Mouse (Mus musculus) G1E (cell line): ENCODE measurements around the gene Clcnka.

Experiments
- CTCF ChIP-seq: IDR thresholded peaks from 2 replicates; pipeline ENCODE4 v1.5.1; 2012; ENCODE audit warnings: low read depth, low read length, inconsistent platforms, mixed read lengths
- GATA1 ChIP-seq: IDR thresholded peaks from 2 replicates; pipeline ENCODE4 v1.6.1; 2012; ENCODE audit warnings: borderline replicate concordance, low read length, inconsistent platforms, mixed read lengths
- GATA2 ChIP-seq: IDR thresholded peaks from 2 replicates; pipeline ENCODE4 v1.6.1; 2012; ENCODE audit warnings: low read depth, low read length, inconsistent platforms, borderline replicate concordance
- POLR2AphosphoS5 ChIP-seq: IDR thresholded peaks from 2 replicates; pipeline ENCODE4 v1.6.1; 2012; ENCODE audit warnings: low read depth, low read length, inconsistent platforms; ENCODE audit not compliant: insufficient replicate concordance
- TAL1 ChIP-seq: conservative IDR thresholded peaks from 2 replicates; pipeline ENCODE4 v1.6.1; 2012; ENCODE audit warnings: low read depth, low read length, inconsistent platforms, mixed read lengths

- TF ChIP-seq CTCF (no peak), GATA2 (no peak), GATA1 (no peak), POLR2AphosphoS5 (no peak), TAL1 (no peak)
These were observed 12.4 kb downstream of the Clcnka start for GRCm38 (mm10) chr4:141386150-141386549.
